Mouse (Mus musculus): ENCODE data around the gene Kdelc2.

DNA sequence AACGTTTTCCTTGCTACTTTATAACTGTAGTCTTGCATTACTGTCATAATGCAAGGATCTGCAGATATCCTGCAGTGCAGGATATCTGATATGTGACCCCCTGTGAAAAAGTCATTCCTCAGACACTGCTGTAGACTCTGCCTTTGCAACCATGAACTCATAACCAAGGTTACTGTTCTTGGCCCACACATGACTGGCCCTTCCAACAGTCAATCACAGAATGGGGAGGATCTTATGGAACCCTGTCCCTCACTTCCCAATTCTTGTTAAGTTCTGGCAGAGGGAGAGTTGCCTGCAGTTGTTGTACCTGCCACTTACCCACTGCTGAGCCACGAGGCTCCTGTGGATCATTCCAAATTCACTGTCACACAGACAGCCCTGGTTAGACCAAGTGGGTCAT is 3.6 kb downstream of the Kdelc2 start:
- TF ChIP-seq CTCF (IDR thresholded peaks at IDR 0.05; ENCODE audit: low read depth, low read length) = no peak
- TF ChIP-seq POLR2A (IDR thresholded peaks at IDR 0.05; ENCODE audit: borderline replicate concordance, low read depth, low read length) = no peak
